Mouse (Mus musculus) kidney, postnatal 0 days (tissue): ENCODE measurements around the gene Gm20388. TPM values are rescaled to one million over a fixed set of nuclear protein-coding genes. Genes with fewer than 3 reads are reported as not detected.

Experiments
- ATAC-seq: fragments of 200-750 bp; cut with Nextera tagmentation; replicated peaks from 2 replicates; pipeline ENCODE4 v1.8.0; 2017; ENCODE audit warnings: low read depth, moderate number of reproducible peaks, moderate TSS enrichment, moderate library complexity; ENCODE audit not compliant: low FRiP score
- DNase-seq: peaks from one replicate; pipeline ENCODE4 v3.0.0-alpha.2; 2016; ENCODE audit warnings: low spot score
- H3K27ac ChIP-seq: fragments of 300-500 bp; sonication (generic); 2 replicates; pipeline ENCODE4 v1.5.1; 2014; ENCODE audit warnings: mild to moderate bottlenecking
- H3K27me3 ChIP-seq: fragments of 300-500 bp; sonication (generic); 2 replicates; pipeline ENCODE4 v1.6.1; 2014; ENCODE audit warnings: low read length, mixed read lengths; ENCODE audit not compliant: insufficient read depth
- H3K36me3 ChIP-seq: fragments of 300-500 bp; sonication (generic); 2 replicates; pipeline ENCODE4 v1.6.1; 2014; ENCODE audit warnings: low read length, mixed read lengths; ENCODE audit not compliant: insufficient read depth
- H3K4me1 ChIP-seq: fragments of 300-500 bp; sonication (generic); replicated peaks from 2 replicates; pipeline ENCODE4 v1.6.1; 2014; ENCODE audit warnings: antibody characterized with exemption, low read length, mixed read lengths; ENCODE audit not compliant: insufficient read depth
- H3K4me2 ChIP-seq: fragments of 300-500 bp; sonication (generic); 2 replicates; pipeline ENCODE4 v1.6.1; 2014; ENCODE audit warnings: mild to moderate bottlenecking, low read length, moderate library complexity, mixed read lengths
- H3K4me3 ChIP-seq: fragments of 300-500 bp; sonication (generic); replicated peaks from 2 replicates; pipeline ENCODE4 v1.5.1; 2014; ENCODE audit warnings: low read depth, low read length
- H3K9ac ChIP-seq: fragments of 300-500 bp; sonication (generic); 2 replicates; pipeline ENCODE4 v1.6.1; 2014; ENCODE audit warnings: low read depth, low read length
- H3K9me3 ChIP-seq: fragments of 300-500 bp; sonication (generic); replicated peaks from 2 replicates; pipeline ENCODE4 v1.6.1; 2016; ENCODE audit warnings: low read length, inconsistent platforms, mixed read lengths
- CTCF ChIP-seq: IDR thresholded peaks from 2 replicates; pipeline ENCODE4 v1.5.1; 2016; ENCODE audit warnings: antibody characterized with exemption, low read depth, mild to moderate bottlenecking, moderate library complexity
- WGBS: fragments of 180-500 bp; shearing (Covaris S2); extraction: QIAGEN DNeasy Blood & Tissue Kit; methylation state at CpG from one replicate; pipeline ENCODE4 v1.1.7; 2014; 5-methylcytosine and 5-hydroxymethylcytosine counted together
- polyA plus RNA-seq: library from polyadenylated mRNA; unstranded; fragments of >200 nt; fragmentation: Nextera tagmentation; extraction: Ambion mirVana; gene quantifications from 2 replicates; pipeline ENCODE4 v1.2.1, GENCODE M21; 2015

Gm20388 gene
- polyA plus RNA-seq, 1 experiment from 2014 or later = not detected

- H3K9ac ChIP-seq = 0 out of 2 replicates have a peak overlapping the region, but pooled peaks have one; percentile 27
- 0 out of 2 replicates have a peak, but pooled peaks cover 9% of the 10 kb centered on the region for H3K36me3 ChIP-seq
- DNase-seq (peak; percentile 71), ATAC-seq (no peak)
- WGBS = 84% methylated on average over 13 of the region's 13 CpGs
- H3K9me3 ChIP-seq = no peaks in the 10 kb centered on the region
- TF ChIP-seq CTCF = no peak
- H3K4me2 ChIP-seq = peak overlapping the region; percentile 30; the same call in 1 of the 2 replicates
- peaks cover 12% of the 10 kb centered on the region; the same call in 1 of the 2 replicates for H3K4me1 ChIP-seq
- H3K27me3 ChIP-seq = no peaks in the 10 kb centered on the region
- peak overlapping the region; percentile 64; the same call in 1 of the 2 replicates for H3K27ac ChIP-seq
- no peak overlapping the region for H3K4me3 ChIP-seq
These were observed 2527.2 kb downstream of the Gm20388 start for GRCm38 (mm10) chr8:122437708-122438331.

- WGBS = 93% methylated on average over 16 of the region's 16 CpGs
- H3K36me3 ChIP-seq = 0 out of 2 replicates have a peak, but pooled peaks cover 9% of the 10 kb centered on the region
- ATAC-seq = no peak
- no peaks in the 10 kb centered on the region for H3K27me3 ChIP-seq
- no peak overlapping the region for H3K4me2 ChIP-seq
- no peak for TF ChIP-seq CTCF
- H3K4me3 ChIP-seq = no peak overlapping the region
- H3K27ac ChIP-seq = no peak overlapping the region
- H3K4me1 ChIP-seq = 0 out of 2 replicates have a peak, but pooled peaks cover 11% of the 10 kb centered on the region
- DNase-seq = no peak
- no peak overlapping the region for H3K9ac ChIP-seq
- no peaks in the 10 kb centered on the region for H3K9me3 ChIP-seq
These were observed 2528.7 kb downstream of the Gm20388 start for GRCm38 (mm10) chr8:122439336-122439735.

- WGBS = 90% methylated on average over 1 of the region's 1 CpGs
- no peak overlapping the region for H3K4me3 ChIP-seq
- ATAC-seq (no peak), DNase-seq (no peak)
- no peak overlapping the region for H3K9ac ChIP-seq
- H3K36me3 ChIP-seq = 0 out of 2 replicates have a peak, but pooled peaks cover 6% of the 10 kb centered on the region
- no peaks in the 10 kb centered on the region for H3K27me3 ChIP-seq
- no peak for TF ChIP-seq CTCF
- 0 out of 2 replicates have a peak, but pooled peaks cover 11% of the 10 kb centered on the region for H3K4me1 ChIP-seq
- no peak overlapping the region for H3K27ac ChIP-seq
- H3K9me3 ChIP-seq = no peaks in the 10 kb centered on the region
- H3K4me2 ChIP-seq = no peak overlapping the region
These were observed 2530.7 kb downstream of the Gm20388 start for GRCm38 (mm10) chr8:122441326-122441725.

- peak overlapping the region; percentile 96 for H3K4me2 ChIP-seq
- peak overlapping the region; percentile 63 for H3K4me3 ChIP-seq
- H3K9ac ChIP-seq = peak overlapping the region; percentile 73
- H3K9me3 ChIP-seq = no peaks in the 10 kb centered on the region
- DNase-seq (no peak), ATAC-seq (no peak)
- H3K36me3 ChIP-seq = no peaks in the 10 kb centered on the region
- no peaks in the 10 kb centered on the region for H3K27me3 ChIP-seq
- H3K27ac ChIP-seq = peak overlapping the region; percentile 78
- 0 out of 2 replicates have a peak, but pooled peaks cover 11% of the 10 kb centered on the region for H3K4me1 ChIP-seq
- no peak for TF ChIP-seq CTCF
- 17% methylated on average over 7 of the region's 7 CpGs for WGBS
These were observed 2531.7 kb downstream of the Gm20388 start for GRCm38 (mm10) chr8:122442356-122442755.

- peak overlapping the region; percentile 96 for H3K4me2 ChIP-seq
- TF ChIP-seq CTCF = no peak
- no peak for DNase-seq
- H3K27me3 ChIP-seq = no peaks in the 10 kb centered on the region
- H3K27ac ChIP-seq = peak overlapping the region; percentile 78
- WGBS = under 1% methylated on average over 12 of the region's 12 CpGs
- H3K36me3 ChIP-seq = no peaks in the 10 kb centered on the region
- no peaks in the 10 kb centered on the region for H3K9me3 ChIP-seq
- 0 out of 2 replicates have a peak, but pooled peaks cover 11% of the 10 kb centered on the region for H3K4me1 ChIP-seq
- peak; percentile 7; the same call in 1 of the 2 replicates for ATAC-seq
- H3K4me3 ChIP-seq = peak overlapping the region; percentile 63
- peak overlapping the region; percentile 73 for H3K9ac ChIP-seq
These were observed 2532.1 kb downstream of the Gm20388 start for GRCm38 (mm10) chr8:122442781-122443180.

- WGBS = under 1% methylated on average over 47 of the region's 47 CpGs
- Histone ChIP-seq H3K9me3 (no peaks in the 10 kb centered on the region), H3K4me3 (peak within 1 kb of the TSS; percentile 63), H3K4me1 (0 out of 2 replicates have a peak, but pooled peaks cover 7% of the 10 kb centered on the region), H3K9ac (peak within 1 kb of the TSS; percentile 73), H3K27ac (peak within 1 kb of the TSS; percentile 92), H3K4me2 (peak within 1 kb of the TSS; percentile 96), H3K27me3 (no peaks in the 10 kb centered on the region), H3K36me3 (no peaks in the 10 kb centered on the region)
- DNase-seq = peak; percentile 100
- ATAC-seq = peak; percentile 97
- peak; percentile 59 for TF ChIP-seq CTCF
These were observed 2532.8 kb downstream of the Gm20388 start, which contains the start of gene Mvd for GRCm38 (mm10) chr8:122443262-122444006. Gene Mvd (minus strand): TSS chr8:122443422.
